Mouse (Mus musculus) heart, embryonic 14.5 days (tissue): ENCODE data around the gene Hspa4. TPM values are rescaled to one million over a fixed set of nuclear protein-coding genes. Genes with fewer than 3 reads are reported as not detected.
A peak's percentile ranks its signal among the peaks of the same experiment; 100 is the strongest.

Experiments used
- ATAC-seq: fragments of 200-750 bp; cut with Nextera tagmentation; 2 replicates; pipeline ENCODE4 v1.8.0; 2017; ENCODE audit warnings: low read depth, moderate TSS enrichment; ENCODE audit not compliant: insufficient number of reproducible peaks, insufficient read depth, low FRiP score
- H3K27ac ChIP-seq, 2 experiments: fragments of 200-500 bp in 1 of 2; fragments of 300-500 bp in 1 of 2; sonication (generic) in 1 of 2; replicated peaks in 1 of 2; 2 replicates each; pipeline ENCODE4 v1.5.1; 2012 to 2014; ENCODE audit warnings: low read depth in 2 of 2, low read length in 2 of 2, control low read depth in 1 of 2, mild to moderate bottlenecking in 1 of 2, mixed read lengths in 1 of 2; ENCODE audit not compliant: control insufficient read depth in 1 of 2, insufficient read depth in 1 of 2
- H3K27me3 ChIP-seq: fragments of 300-500 bp; sonication (generic); 2 replicates; pipeline ENCODE4 v1.6.1; 2014; ENCODE audit warnings: mild to moderate bottlenecking, low read length, control low read depth; ENCODE audit not compliant: control insufficient read depth, insufficient read depth
- H3K36me3 ChIP-seq: fragments of 300-500 bp; sonication (generic); 2 replicates; pipeline ENCODE4 v1.6.1; 2014; ENCODE audit warnings: mild to moderate bottlenecking, control low read depth, low read length, mixed read lengths; ENCODE audit not compliant: control insufficient read depth, insufficient read depth
- H3K4me1 ChIP-seq, 2 experiments: fragments of 200-500 bp in 1 of 2; fragments of 300-500 bp in 1 of 2; sonication (generic) in 1 of 2; 2 replicates each; pipeline ENCODE4 v1.6.1; 2012 to 2014; ENCODE audit warnings: low read length in 2 of 2, control low read depth in 1 of 2, mixed read lengths in 1 of 2; ENCODE audit not compliant: control insufficient read depth in 2 of 2, insufficient read depth in 2 of 2
- H3K4me2 ChIP-seq: fragments of 300-500 bp; sonication (generic); 2 replicates; pipeline ENCODE4 v1.6.1; 2014; ENCODE audit warnings: mild to moderate bottlenecking, low read length
- H3K4me3 ChIP-seq, 2 experiments: fragments of 200-500 bp in 1 of 2; fragments of 300-500 bp in 1 of 2; sonication (generic) in 1 of 2; 2 replicates each; pipeline ENCODE4 v1.5.1; 2012 to 2014; ENCODE audit warnings: low read length in 2 of 2, mild to moderate bottlenecking in 2 of 2, control low read depth in 1 of 2, low read depth in 1 of 2, moderate library complexity in 1 of 2; ENCODE audit not compliant: control insufficient read depth in 1 of 2, insufficient read depth in 1 of 2
- H3K9ac ChIP-seq: fragments of 300-500 bp; sonication (generic); 2 replicates; pipeline ENCODE4 v1.6.1; 2014; ENCODE audit warnings: mild to moderate bottlenecking, low read length
- H3K9me3 ChIP-seq: fragments of 300-500 bp; sonication (generic); 2 replicates; pipeline ENCODE4 v1.6.1; 2016; ENCODE audit warnings: low read length, control low read depth; ENCODE audit not compliant: control insufficient read depth
- WGBS: fragments of 180-500 bp; shearing (Covaris S2); extraction: QIAGEN DNeasy Blood & Tissue Kit; methylation state at CpG from one replicate; pipeline ENCODE4 v1.1.7; 2014; 5-methylcytosine and 5-hydroxymethylcytosine counted together
- polyA plus RNA-seq: library from polyadenylated mRNA; unstranded; fragments of >200 nt; fragmentation: Nextera tagmentation; extraction: Ambion mirVana; gene quantifications from 2 replicates; pipeline ENCODE4 v1.2.1, GENCODE M21; 2014

The Hspa4 gene
- polyA plus RNA-seq, 1 experiment from 2014 or later = 66.8 TPM

DNA sequence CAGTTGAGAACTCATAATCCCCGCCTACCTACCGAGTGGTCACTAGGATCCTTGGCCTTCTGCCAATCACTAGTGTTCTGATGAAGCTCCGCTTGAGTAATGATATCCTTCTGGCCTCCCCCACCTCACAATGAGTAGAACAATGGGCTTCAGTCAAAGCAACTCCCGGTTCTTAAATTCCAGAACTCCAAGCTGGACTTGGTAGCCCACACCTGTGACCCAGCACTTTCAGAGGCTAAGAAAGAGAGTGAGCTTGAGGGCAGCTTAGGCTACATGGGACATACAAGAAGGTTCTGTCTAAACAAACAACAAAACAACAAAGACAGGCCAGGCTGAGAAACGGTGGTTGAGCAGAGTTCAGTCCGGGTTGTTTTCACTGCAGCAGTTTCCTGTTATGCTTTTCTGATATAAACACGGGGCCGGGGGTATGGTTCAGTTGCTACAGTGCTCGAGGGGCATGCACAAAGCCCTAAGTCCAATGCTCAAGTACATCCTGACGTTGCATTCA is 7.4 kb upstream of the Hspa4 start:
- H3K4me2 ChIP-seq = peak overlapping the region; percentile 26; the same call in 1 of the 2 replicates
- H3K36me3 ChIP-seq = no peaks in the 10 kb centered on the region
- no peak overlapping the region for H3K4me3 ChIP-seq
- H3K9me3 ChIP-seq = no peaks in the 10 kb centered on the region
- peaks cover 12 to 36% of the 10 kb centered on the region in 2 experiments for H3K4me1 ChIP-seq
- no peak overlapping the region for H3K9ac ChIP-seq
- ATAC-seq = no peak
- no peaks in the 10 kb centered on the region for H3K27me3 ChIP-seq
- 46% methylated on average over 10 of the region's 10 CpGs for WGBS
- peak overlapping the region; percentile 97 for H3K27ac ChIP-seq

DNA sequence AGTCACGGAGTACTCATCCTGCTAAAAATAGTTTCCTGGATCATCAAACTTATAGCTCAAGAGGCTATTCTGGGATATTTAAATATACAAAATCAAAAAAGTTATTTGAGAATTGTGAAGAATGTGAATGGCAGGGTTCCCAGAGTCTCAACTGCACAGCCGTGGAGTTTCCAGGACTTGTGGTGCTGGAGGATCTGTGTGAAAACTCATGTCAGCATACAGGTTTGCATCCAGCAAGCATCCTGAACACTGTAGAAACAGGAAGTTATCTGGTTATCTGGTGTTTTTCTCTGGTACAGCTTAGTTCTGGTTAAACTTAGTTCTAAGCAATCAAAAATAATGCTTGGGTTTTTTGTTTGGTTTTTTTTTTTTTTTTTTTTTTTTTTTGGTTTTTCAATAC is 6.7 kb upstream of the Hspa4 start:
- 17% methylated on average over 2 of the region's 2 CpGs for WGBS
- H3K9ac ChIP-seq = no peak overlapping the region
- ATAC-seq = no peak
- H3K4me3 ChIP-seq = no peak overlapping the region
- H3K4me1 ChIP-seq = peaks cover 12 to 36% of the 10 kb centered on the region in 2 experiments
- no peaks in the 10 kb centered on the region for H3K9me3 ChIP-seq
- H3K4me2 ChIP-seq = no peak overlapping the region
- no peaks in the 10 kb centered on the region for H3K36me3 ChIP-seq
- no peaks in the 10 kb centered on the region for H3K27me3 ChIP-seq
- H3K27ac ChIP-seq = peak overlapping the region in 1 of 2 experiments; percentile 97; a peak in 2 of 4 replicates

DNA sequence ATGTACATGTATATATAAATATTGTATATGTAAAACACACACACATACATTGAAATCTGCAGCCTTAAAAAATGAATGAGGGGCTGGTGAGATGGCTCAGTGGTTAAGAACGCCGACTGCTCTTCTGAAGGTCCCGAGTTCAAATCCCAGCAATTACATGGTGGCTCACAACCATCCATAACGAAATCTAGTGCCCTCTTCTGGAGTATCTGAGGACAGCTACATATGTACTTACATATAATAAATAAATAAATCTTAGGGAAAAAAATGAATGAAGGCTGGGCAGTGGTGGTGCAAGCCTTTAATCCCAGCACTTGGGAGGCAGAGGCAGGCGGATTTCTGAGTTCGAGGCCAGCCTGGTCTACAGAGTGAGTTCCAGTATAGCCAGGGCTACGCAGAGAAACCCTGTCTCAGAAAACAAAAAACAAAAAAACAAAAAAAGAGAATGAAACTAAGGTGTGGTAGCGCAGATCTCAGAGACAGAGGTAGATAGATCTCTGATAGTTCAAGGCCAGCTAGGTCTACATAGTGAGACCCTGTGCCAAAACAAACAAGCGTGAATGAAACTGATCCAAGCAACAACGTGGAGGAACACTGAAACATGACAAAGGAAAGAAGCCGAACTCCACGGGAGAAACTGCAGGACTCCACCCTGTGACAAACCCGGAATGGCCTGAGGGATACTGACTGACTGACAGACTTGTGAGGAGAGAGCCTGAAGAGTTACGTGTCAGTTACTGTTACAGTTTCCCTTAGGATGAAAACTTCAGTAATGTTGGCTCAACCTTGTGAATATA is 4.0 kb upstream of the Hspa4 start:
- Histone ChIP-seq H3K27me3 (no peaks in the 10 kb centered on the region), H3K27ac (no peak overlapping the region), H3K36me3 (no peaks in the 10 kb centered on the region), H3K4me1 (peaks cover 20 to 32% of the 10 kb centered on the region in 2 experiments), H3K9me3 (no peaks in the 10 kb centered on the region), H3K9ac (no peak overlapping the region), H3K4me3 (no peak overlapping the region), H3K4me2 (no peak overlapping the region)
- WGBS = 83% methylated on average over 14 of the region's 14 CpGs
- ATAC-seq = no peak

DNA sequence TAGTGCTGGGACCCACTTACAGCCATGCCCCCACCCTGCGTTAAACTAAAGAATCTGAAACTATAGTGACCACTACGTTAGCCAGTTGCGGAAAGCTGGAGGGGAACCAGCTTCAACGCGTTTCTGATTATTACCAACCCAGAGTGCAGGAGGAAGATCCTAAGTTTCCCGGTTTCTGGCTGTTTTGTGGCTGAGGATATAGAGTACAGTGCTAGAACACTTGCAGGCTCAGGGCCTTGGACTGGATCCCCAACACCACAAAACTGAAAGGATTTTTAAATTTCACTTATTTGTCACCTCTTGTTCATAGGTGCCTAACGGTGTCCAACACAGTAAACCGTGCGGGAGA is 884 bp upstream of the Hspa4 start:
- H3K4me1 ChIP-seq = peaks cover 11 to 28% of the 10 kb centered on the region in 2 experiments
- ATAC-seq = no peak
- H3K36me3 ChIP-seq = no peaks in the 10 kb centered on the region
- no peaks in the 10 kb centered on the region for H3K27me3 ChIP-seq
- 51% methylated on average over 9 of the region's 9 CpGs for WGBS
- H3K4me3 ChIP-seq = peak overlapping the region; percentile 56 to 100
- H3K9ac ChIP-seq = peak overlapping the region; percentile 99
- peak overlapping the region; percentile 98 to 100 for H3K27ac ChIP-seq
- no peaks in the 10 kb centered on the region for H3K9me3 ChIP-seq
- H3K4me2 ChIP-seq = peak overlapping the region; percentile 76

DNA sequence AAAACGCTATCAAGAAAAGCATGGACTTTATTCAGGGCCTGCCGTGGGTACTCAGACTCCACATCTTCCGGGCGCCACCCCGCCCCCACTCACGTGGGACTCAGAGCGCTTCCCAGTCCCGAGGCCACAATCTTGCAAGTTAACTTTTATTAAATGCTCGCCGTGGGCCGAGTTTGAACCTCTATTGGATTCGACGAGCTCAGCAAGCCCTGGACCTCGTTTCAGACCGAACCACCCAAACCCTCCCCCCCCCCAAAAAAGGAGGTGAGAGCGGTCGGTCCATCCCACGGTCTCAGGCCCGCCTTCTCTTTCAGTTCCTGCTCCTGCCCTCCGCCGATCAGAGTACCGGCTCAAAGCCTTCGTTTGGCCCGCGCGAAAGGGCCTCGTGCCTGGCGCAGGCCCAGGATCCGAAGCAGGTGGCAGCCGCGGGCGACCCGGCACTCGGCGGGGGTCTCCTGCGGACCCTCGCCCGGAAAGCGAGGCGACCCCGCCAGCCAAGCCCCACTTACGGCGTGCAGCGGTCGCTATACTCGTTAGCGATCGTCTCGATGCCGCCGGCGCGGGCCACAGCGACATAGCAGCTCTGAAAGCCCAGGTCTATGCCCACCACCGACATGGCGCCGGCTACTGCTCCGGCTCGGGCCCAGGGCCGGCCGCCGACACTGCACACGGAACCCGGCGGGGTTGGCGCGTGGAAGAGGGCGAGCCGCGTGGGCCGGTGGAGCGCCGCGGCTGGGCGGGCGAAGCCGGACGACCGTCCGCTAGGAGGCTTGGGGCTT is 517 bp downstream of the Hspa4 start:
- Histone ChIP-seq H3K9ac (peak overlapping the region; percentile 99), H3K4me1 (peaks cover 11 to 35% of the 10 kb centered on the region in 2 experiments), H3K4me3 (peak overlapping the region; percentile 83 to 100), H3K4me2 (peak overlapping the region; percentile 76), H3K9me3 (no peaks in the 10 kb centered on the region), H3K27me3 (no peaks in the 10 kb centered on the region), H3K36me3 (no peaks in the 10 kb centered on the region), H3K27ac (peak overlapping the region; percentile 94 to 98)
- peak; percentile 70 for ATAC-seq
- under 1% methylated on average over 80 of the region's 80 CpGs for WGBS

DNA sequence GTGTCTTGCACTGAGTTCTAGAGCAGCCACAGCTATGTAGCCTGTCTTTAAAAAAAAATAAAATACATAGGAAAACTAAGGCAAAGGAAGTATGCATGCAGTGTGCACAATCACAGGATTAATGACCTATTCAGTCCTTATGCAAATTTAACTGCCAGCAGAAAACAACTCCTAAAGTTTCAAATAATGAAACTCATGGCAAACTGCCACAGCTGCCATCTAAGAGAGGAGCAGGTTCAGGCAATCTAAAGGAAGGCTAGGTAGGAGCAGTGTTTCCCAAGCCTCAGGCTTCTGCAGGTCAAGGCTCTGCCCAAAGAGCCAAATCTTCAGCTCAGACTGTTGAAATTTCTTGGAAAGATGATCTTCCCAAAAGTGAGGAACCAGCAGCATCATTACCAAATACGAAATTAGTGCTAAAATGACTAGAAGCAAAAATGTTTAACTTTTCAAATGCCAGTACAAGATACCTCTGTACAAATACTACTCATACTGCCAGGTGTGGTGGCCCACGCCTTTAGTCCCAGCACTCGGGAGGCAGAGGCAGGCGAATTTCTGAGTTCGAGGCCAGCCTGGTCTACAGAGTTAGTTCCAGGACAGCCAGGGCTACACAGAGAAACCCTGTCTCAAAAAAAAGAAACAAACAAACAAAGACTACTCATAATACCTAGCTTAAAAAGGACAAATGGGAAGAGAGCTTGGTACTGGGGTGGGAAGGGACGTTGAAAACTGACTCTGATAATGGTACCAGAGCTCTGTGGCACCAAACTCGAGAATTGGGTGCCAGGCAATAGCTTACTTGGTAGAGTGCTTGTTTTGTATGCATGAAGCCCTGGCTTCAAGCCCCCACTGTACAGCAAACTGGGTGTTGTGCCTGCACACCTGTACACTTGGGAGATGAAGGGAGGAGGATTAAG is 2.1 kb downstream of the Hspa4 start:
- no peak overlapping the region for H3K27ac ChIP-seq

DNA sequence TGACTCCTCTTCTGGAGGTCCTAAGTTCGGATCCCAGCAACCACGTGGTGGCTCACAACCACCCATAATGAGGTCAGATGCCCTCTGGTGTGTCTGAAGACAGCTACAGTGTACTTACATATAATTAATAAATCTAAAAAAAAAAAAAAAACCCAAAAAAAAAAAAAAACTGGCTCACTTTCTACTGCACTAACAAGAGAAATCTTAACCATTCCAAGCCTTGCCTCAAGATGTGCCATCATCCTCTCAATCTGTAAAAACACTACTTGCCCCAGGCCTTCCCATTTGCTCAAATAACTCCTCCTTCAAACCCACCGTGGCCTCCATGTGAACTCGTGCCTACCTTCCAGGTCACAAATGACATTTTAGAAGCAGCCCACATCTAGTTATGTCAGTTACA is 3.4 kb downstream of the Hspa4 start:
- no peak overlapping the region for H3K27ac ChIP-seq
- no peak overlapping the region for H3K4me2 ChIP-seq
- no peak overlapping the region for H3K4me3 ChIP-seq
- ATAC-seq = no peak
- H3K4me1 ChIP-seq = peaks cover 11 to 38% of the 10 kb centered on the region in 2 experiments
- no peaks in the 10 kb centered on the region for H3K9me3 ChIP-seq
- WGBS = 68% methylated on average over 4 of the region's 4 CpGs
- H3K36me3 ChIP-seq = peaks cover 12% of the 10 kb centered on the region
- H3K27me3 ChIP-seq = no peaks in the 10 kb centered on the region
- H3K9ac ChIP-seq = no peak overlapping the region

More for the DNA sequence above, 2.1 kb downstream of the Hspa4 start:
- Histone ChIP-seq H3K9me3 (no peaks in the 10 kb centered on the region), H3K4me3 (0 out of 4 replicates have a peak overlapping the region, but pooled peaks of 1 of the 2 experiments have one; percentile 100), H3K4me1 (peaks cover 11 to 38% of the 10 kb centered on the region in 2 experiments), H3K9ac (peak overlapping the region; percentile 99), H3K27me3 (no peaks in the 10 kb centered on the region), H3K36me3 (peaks cover under 1% of the 10 kb centered on the region), H3K4me2 (peak overlapping the region; percentile 76)
- 82% methylated on average over 7 of the region's 7 CpGs for WGBS
- ATAC-seq = no peak
